Mouse (Mus musculus): ENCODE measurements around the gene Zdhhc19.

Gene Zdhhc19

DNA sequence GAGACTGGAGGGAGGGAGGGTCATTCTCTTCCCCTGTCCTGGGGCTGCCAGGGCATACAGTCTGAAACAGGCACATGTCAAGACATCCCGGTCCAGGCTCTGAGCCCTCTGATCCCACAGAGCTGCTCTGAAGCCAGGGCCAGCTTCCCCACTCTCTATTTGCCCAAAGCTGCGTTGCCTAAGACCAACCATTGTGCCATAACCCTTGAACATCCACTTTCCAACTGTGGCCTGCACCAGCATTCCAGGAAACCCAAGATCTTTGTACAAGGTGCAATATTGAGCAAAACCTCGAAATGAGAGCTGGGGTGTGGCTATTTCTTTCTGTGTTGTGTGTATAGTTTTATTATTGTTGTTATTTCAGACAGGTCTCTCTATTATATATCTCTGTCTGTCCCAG is 59.5 kb downstream of the Zdhhc19 start:
- peak; percentile 24 for DNase-seq

GRCm38 (mm10) chr16:32559493-32559892 is 63.4 kb downstream of the Zdhhc19 start:
- no peak for DNase-seq

DNA sequence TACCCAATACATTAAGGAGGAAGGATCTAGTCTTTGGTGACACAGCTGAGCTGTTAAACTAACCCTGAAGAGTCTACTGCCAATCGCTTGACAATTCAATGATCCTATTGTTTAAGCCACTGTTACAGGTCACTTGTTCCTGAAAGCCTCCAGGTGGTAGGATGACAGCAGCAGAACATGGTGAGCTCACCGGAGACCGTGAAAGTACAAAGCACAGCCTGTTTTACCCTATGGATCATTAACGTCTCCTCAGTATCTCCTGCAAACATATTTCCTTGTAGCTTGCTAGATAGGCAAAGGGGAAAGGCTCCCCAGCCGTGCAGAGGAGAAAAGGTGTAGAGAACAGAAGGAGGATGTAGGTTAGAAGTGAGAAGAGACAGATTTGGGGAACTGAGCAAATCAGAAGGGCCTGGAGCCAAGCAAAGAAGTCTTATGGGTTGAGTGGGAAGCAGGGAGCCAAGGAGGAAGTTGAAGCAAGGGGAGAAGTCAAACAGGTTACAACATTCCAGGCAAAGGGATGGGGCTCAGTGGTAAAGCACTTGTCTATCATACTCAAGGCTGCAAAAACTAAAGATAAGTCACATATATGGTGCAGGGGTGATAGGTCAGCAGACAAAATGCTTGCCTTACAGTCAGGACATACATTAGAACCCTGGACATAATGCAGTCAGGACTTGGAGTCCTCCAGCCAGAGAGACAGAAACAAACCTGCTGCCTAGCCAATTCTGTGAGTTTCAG is 67.2 kb downstream of the Zdhhc19 start:
- no peak for DNase-seq

DNA sequence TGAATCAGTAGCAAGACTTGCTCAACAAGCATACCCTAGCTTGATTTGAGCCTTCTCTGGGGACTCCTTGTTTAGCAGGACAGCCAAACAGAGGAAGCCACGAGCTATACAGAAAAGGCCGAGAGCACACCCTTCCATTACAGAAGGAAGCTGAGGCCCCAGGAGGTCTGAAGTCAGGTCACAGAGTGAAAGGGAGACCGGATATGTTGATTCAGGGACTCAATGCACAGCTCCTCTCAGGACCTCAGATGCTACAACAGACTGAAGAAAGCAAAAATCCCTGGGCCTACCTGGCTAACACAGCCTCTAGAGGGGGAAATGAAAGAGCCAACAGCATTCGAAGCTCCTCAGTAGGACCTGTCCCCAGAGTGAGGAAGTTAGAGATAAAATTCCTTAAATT is 71.2 kb downstream of the Zdhhc19 start:
- no peak for DNase-seq

DNA sequence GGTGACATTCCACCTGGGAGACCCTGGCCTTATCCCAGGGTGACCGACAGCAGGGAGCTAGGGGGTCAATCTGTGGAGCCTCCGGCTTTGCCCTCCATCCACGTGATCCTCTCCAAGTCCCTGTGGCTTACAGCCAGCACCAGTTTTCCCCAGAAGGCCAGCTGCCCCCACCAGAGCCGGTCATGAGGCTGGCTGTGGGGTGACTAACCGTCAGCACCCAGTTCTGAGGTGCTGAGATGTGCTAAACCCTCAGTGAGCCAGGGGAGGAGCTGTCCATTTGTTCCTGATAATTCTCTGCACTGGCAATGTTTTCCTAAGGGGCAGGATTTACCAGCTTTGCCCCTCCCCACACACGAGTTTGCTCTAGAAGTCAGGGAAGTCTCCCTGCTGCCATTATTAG is 72.3 kb downstream of the Zdhhc19 start:
- no peak for DNase-seq

- DNase-seq, result no peak
Observed at GRCm38 (mm10) chr16:32570042-32570441, 74.0 kb downstream of the Zdhhc19 start.

GRCm38 (mm10) chr16:32572528-32572927 is 76.5 kb downstream of the Zdhhc19 start:
- no peak for DNase-seq

DNA sequence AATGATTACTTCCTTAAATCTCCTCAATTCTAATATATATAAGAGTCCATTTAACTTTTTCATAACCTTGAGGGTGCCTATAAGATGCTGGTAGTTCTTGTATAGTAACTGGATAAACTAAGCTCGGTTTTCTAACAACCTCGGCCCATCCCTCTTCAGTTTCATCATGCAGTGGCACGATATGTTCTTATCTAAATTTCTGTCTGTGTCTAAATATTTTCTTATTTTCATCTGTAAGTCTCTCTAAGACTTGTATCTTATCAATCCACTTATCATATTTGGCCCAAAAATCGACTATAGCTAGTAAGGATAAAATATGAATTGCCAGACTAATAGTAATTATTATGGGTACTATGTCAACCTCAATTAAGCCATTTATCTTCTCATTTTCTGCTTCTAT is 90.4 kb downstream of the Zdhhc19 start:
- DNase-seq, result no peak

DNA sequence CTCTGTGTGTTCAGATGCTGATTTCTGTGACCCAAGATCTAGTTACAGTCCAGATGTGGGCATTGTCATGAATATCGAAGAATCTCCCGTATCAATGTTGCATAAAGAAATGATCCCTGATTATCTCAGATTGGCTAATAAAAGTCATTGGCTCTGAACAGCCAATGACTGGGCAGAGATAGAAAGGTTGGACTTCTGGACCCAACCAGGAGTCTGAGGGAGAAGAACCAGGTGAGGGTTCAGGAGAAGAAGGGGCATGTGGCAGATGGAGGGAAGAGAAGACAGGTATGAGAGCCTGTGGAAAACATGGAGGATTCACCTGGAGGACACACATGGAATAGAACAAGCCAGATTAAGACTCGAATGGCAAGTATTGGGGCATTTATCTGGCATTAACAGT is 92.5 kb downstream of the Zdhhc19 start:
- DNase-seq, result no peak

- DNase-seq, result no peak
Observed at GRCm38 (mm10) chr16:32591521-32591920, 95.5 kb downstream of the Zdhhc19 start.

DNA sequence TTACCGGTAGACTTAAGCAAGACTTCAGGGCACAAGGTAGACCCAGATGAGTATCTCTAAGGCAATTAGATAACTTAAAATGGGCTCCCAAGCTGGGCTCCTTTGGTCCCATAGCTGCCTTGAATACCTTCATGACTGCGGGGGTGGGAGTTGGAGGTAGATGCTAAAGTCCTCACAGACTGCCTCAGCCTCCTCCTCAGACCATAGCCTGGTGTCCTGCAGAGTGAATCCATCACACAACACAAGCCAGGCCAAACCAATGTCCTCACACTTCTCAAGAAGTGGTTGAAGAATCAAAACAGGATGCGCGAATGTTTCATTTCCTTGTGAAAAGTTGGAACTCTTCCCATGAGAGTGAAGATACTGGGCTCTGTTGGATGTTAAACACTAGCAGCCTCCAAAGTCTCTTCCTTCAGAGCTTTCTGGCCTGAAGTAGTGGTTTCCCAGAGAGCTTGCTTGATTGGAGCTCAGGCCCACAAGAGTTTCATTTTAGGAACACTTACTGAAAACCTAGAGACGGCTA is 97.3 kb downstream of the Zdhhc19 start:
- DNase-seq, result peak; percentile 42

- no peak for DNase-seq
Observed at GRCm38 (mm10) chr16:32593916-32594315, 97.9 kb downstream of the Zdhhc19 start.

DNA sequence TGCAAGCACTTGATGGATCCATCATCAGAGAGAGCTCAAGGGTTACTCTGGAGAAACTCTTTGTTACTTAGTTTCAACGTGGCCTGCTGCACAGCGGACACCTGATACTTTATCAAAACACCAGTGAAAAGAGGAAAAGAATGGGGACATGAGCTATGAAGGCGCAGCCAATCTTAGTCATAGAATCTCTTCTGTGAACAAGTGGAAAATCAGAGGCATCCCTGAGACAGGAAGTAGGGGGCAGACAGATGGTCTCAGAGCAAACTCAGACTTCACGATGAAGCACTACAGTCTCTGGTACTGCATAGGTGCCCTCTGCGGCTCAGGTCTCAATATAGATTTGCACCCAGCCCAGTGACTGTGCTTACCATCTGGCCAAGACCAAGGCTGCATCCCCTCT is 98.6 kb downstream of the Zdhhc19 start:
- no peak for DNase-seq

GRCm38 (mm10) chr16:32595142-32595855 is 99.2 kb downstream of the Zdhhc19 start:
- DNase-seq, result no peak

DNA sequence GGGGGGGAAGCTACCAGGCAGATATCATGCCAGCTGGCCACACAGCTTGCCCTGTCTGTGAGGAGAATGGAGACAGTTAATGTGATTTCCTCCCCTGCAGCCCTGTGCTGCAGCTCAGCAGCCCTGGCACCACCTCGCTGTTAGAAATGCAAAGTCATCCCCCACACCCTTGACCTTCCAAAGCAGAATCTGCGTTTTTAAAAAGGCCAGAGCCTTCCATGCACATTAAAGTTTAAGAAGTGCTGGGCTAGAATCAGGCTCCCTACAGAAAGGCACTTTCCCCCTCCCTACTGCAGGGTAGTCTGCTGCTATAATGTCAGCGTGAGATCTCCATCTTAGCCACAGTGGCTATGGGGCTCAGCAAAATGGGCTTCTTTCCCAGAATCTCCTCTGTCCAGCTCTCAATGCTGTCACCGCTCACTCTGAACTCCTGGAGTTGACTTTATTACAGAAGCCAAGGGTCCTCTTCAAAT is 101.9 kb downstream of the Zdhhc19 start:
- DNase-seq, result peak; percentile 24

DNA sequence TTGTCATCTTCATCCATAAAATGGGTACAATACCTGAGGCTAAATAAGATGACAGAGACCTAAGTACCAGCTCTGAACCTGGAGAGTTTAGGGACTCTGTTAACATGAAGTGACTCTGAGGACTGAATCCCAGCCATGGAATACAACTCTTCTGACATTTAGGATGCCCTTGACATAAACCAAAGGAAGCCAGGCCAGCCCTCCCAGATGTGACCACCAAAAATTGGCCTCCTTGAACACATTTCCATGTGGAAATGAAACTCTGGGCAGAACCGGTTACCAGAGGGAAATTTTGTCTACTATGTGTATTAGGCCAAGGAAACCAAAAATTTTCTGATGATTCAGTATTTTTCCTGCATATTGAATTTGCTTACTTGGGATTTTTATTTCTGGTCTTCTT is 103.1 kb downstream of the Zdhhc19 start:
- no peak for DNase-seq

- no peak for DNase-seq
Observed at GRCm38 (mm10) chr16:32602193-32602685, 106.2 kb downstream of the Zdhhc19 start.

- DNase-seq, result no peak
Observed at GRCm38 (mm10) chr16:32607562-32608343, 111.7 kb downstream of the Zdhhc19 start.

- DNase-seq, result no peak
Observed at GRCm38 (mm10) chr16:32608344-32608711, 112.3 kb downstream of the Zdhhc19 start.

GRCm38 (mm10) chr16:32608712-32609400 is 112.8 kb downstream of the Zdhhc19 start, which contains the start of gene Tfrc:
Gene Tfrc, plus strand, starts transcription at chr16:32608920.
- DNase-seq, result peak; percentile 95

GRCm38 (mm10) chr16:32609401-32609779 is 113.3 kb downstream of the Zdhhc19 start:
- no peak for DNase-seq

GRCm38 (mm10) chr16:32610460-32611255 is 114.6 kb downstream of the Zdhhc19 start:
- DNase-seq, result no peak

Data from lung, postnatal 10 days (tissue).